Mouse (Mus musculus) common myeloid progenitor, adult 5-6 weeks (primary cell): ENCODE results near the gene Gprc5b. TPM values are rescaled to one million over a fixed set of nuclear protein-coding genes. Genes with fewer than 3 reads are reported as not detected.

Source experiments
- ATAC-seq: replicated peaks from 2 replicates; pipeline ENCODE4 v1.8.0; 2016; ENCODE audit warnings: low read depth, mild to moderate bottlenecking, moderate TSS enrichment, inconsistent platforms; ENCODE audit not compliant: poor library complexity, severe bottlenecking
- total RNA-seq: library from RNA; stranded (forward); fragments of 200-1000, 187-1606 nt; gene quantifications from 2 replicates; pipeline ENCODE4 v1.2.3, GENCODE M21; 2017

Gprc5b gene
- total RNA-seq, 1 experiment from 2014 or later: 2.2 TPM

DNA sequence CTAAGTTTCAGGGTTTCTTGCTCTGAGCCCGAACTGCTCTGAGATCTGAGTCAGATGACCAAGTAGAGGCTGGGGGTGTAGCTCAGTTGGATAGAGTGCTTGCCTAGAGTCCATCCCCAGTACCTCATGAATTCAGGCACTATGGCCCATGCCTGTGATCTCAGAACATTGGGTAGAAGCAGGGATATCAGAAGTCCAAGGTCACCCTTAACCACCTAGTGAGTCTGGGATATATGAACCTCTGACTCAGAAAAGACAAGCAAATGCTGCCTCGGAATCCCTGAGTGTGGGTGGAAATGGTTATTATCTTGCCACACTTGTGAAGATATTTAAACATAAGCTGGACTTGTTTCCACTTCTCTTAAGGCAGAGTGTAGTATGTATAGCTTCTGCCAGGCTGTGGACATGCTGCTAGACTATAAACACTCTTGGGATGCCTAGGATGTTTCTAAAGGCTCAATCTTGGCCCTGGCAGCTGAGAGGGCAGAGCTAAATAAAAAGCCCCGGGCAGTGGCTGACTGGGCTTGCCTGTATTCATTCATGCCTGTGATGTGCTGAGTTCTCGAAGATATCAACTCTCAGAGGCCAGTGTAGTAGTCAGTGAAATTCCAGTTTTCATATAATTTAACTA lies 38.3 kb downstream of the Gprc5b start:
- no peak for ATAC-seq

DNA sequence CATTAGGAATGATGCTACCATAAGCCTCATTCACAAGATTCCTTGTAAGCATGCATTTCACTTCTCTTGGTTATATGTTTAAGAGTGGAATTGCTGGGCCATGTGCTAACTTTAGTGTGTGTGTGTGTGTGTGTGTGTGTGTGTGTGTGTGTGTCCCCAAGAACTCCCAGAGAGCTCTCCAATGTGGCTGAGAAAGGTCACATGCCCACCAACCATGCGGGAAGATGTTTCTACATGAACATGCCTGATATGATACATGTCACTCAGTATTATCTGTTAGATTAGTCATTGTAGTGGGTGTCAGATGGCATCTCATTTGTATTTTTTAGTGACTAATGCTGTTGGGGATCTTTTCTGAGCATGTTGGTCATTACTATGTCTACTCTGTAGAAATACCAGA lies 40.0 kb downstream of the Gprc5b start:
- no peak for ATAC-seq

DNA sequence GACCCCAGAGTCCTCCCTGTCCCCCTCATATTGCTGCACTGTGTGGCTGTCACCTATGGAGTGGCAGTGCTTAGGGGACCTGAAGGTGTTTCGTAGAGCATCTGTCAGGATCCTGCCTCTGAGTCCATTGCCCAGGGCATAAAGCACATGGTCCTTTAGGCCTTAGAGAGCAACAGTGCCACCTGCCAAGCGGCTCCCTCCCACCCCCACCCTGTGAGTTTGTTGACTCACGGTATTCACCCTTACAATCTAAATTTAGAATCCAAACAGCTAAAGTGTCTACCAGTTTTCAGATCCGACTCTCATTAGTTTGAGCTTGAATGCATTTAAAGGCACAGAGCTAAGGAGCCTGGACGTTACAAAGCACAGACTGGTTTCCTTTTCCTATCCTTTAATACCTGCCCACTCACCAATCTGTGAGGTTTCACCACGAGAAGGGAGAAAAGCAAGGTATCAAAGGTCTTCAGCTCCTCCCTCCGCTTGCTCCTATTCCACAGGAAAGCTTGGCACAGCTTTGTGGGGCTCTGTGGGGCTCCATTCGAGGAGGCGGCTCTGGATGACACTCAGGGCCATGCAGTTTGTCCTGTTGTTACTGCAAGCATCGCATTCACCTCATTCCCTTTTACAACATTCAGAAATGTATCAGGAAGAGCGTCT lies 41.3 kb downstream of the Gprc5b start:
- ATAC-seq: no peak

DNA sequence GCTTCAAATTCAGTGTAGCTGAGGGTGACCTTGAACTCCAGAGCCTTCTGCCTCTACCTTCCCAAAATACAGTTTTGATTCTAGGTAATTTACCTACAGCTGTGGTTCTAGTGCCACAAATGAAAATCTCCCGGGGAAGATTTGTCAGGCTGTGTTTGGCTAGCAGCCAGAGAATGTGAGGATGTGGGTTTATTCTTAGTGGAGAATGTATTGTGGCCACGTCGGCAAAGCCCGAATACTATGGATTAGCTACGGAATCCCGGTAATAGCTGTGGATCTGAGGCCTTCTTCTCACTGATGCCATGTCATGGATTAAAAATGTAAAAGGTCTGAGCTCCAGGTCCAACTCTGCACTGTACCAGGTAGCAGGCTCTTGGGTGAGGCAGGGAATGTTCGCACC lies 45.3 kb downstream of the Gprc5b start:
- ATAC-seq: no peak

DNA sequence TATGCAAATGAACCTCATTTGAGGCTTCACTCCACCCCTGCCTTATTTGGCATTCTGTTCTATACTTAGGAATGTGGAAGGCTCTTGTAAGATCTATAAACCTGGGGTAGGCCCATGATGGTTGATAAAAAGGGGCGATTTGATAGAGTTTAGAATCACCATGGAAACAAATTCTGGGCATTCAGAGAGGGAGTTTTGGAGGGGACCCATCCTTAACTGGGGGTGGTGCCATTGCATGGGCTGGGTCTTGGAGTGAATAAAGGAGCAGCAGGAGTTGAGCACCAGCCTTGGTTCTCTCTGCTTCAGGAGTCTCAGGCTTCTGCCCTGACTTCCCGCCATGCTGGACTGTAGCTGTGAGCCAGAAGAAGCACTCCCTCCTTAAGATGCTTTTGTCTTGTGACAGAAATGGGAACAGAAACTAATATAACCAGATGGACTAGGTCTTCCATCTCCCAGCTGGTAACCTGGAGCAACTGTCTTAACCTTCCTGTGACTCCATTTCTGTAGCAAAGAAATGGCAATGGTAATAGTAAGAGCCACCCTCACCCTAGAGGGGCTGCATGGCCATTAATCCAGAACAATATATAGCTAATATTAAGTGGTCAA lies 46.2 kb downstream of the Gprc5b start:
- 0 out of 2 replicates have a peak, but pooled peaks have one; percentile 42 for ATAC-seq

DNA sequence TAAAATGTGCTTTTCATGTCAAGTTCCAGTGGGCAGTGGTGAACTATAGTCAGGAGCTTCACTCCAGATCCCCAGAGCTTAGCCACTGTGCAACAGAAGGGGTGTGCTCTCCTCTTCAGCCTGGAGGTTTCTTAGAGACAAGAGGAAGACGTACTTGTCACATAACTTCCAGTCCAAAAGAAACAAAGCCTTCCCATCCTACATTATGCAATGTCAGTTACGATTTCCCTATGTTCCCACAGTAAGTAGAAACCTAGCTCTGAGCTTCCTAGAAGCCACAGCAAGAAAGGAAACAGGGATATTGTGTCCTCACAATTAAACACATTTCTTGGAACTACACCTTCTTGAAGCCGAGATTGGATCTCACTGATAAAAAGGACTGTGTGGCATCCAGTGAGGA lies 47.8 kb downstream of the Gprc5b start:
- ATAC-seq: no peak

DNA sequence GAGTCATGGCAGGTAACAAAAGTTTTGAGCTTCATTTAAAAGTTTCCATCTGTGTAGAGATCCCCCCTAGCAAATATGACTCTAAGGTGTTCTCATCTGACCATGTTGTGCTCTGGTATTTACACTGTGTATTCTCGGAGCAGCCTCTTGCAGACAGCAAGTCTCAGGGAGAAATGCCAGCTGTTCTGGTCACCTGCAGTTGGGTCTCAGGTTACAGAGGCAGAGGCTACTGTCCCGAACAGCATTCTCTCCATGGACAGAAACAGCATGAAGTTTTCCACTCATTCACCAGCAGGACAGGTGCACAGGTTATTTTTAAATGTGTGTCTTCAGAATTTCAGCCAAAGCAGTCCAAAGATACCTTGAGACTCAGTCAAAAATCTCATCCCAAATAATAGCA lies 50.1 kb downstream of the Gprc5b start:
- ATAC-seq: no peak

DNA sequence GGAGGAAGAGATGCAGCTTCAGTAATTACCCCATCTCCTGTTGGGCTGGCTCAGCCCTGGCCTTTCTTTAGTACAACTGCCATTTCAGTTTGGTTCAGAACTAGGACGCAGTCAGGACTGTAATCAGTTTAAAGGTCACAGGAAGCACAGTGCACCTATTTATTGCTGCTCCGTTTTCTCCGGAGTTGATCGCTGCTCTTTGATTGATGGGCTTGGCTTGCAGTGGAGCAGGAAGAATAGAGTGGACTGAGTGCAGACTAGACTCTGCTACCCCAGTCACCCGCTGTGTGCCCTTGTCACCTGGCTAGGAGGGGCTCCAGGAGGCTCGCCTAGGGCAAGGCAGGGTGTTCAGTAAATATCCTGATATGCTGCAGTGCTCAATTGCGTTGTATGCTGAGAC lies 51.8 kb downstream of the Gprc5b start:
- no peak for ATAC-seq

DNA sequence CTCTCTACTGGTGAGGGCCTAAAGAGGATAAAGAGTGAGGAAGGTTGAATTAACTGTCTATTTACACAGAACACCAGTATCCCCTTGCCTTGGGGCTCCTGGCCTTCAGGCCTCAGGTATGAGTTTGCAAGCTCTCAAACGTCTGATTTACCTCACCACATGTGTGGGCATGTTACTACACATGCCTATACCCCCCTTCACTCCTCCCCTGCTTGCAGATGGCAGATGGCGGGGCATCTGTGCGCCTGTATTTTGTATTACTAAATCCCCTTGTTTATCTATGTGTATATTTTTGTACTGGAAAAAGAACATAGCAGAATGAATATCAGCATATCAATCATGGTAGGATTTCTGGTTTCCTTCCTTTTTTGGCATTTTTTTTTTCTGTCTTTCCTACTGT lies 52.7 kb downstream of the Gprc5b start:
- ATAC-seq: no peak

DNA sequence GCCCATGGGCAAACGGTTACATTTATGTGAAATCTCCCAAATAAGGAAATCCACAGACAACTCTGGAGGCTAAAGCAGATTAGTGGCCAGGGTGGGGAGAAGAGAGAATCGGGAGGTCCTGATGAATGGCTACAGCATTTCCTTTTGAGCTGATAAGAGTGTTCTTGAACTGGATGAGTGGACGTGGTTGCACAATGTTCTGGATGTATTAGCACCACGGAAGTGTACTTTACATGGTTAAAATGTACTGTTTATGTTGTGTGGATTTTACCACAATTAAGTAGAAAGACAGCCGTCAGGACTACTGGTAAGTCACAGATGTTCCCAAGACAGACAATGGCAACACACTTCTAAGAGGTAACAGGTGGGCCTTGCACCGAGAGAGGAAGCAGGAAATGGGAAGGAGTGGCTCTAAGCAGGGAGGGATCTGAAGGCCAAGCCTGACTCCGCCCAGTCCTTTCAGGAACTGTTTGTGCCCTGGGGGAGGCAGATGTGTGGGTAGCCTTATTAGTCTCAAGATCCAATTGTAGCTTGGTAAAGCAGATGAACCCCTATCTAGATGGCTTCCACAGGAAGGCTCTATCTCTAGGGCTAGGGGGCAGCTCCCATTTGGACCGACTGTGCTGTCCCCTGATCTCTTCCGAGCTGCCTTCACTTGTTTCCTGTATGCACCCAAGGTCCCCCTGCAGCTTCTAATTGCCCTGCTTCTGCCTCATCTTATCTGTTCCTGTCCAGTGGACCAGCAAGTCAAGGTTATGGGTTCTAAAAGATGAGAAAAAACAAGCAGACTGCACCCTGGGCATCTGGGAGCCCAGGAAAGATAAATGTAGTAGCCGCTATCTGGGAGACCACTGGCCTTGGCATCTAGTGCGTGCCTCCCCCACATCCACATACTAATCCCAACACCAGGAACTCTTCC lies 57.3 kb downstream of the Gprc5b start:
- ATAC-seq: peak; percentile 58; the same call in 1 of the 2 replicates

DNA sequence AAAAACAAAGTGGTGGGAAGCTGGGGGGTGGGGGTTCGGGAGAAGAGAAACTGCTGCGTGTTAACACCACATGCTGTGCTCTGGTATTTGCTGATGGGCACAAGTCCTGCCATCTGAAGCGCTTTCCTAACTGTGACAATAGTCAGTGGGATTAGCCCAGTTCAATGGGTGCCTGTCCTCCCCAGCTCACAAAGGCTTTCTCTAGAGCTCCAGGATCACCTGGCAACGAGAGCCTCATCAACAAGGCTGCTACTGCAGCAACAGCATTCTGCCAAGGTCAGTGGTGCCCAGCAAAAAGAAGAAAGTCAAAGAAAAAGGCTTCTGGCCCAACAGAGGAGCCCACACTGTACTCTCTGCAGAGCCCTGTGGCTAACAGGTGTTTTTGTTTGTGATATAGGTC lies 58.2 kb downstream of the Gprc5b start:
- ATAC-seq: no peak

DNA sequence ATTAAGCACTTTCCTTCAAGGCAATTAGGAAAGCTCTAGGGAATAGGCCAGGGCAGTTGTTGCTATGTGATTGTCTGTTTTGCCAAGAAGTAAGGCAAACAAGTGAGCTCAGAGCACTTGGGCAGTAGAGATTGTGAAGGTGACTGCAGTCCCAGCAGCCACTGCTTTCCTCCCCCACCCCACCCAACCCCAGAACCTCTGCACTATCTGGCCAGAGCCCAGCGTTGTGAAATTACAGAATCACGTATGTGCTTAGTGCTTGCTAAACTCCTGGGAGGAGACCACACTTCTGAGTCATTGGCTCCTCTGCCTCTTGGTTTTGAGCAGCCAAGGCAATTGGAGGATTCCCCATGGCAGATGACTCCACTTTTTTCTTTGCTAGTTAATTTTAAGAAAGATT lies 59.7 kb downstream of the Gprc5b start:
- no peak for ATAC-seq

DNA sequence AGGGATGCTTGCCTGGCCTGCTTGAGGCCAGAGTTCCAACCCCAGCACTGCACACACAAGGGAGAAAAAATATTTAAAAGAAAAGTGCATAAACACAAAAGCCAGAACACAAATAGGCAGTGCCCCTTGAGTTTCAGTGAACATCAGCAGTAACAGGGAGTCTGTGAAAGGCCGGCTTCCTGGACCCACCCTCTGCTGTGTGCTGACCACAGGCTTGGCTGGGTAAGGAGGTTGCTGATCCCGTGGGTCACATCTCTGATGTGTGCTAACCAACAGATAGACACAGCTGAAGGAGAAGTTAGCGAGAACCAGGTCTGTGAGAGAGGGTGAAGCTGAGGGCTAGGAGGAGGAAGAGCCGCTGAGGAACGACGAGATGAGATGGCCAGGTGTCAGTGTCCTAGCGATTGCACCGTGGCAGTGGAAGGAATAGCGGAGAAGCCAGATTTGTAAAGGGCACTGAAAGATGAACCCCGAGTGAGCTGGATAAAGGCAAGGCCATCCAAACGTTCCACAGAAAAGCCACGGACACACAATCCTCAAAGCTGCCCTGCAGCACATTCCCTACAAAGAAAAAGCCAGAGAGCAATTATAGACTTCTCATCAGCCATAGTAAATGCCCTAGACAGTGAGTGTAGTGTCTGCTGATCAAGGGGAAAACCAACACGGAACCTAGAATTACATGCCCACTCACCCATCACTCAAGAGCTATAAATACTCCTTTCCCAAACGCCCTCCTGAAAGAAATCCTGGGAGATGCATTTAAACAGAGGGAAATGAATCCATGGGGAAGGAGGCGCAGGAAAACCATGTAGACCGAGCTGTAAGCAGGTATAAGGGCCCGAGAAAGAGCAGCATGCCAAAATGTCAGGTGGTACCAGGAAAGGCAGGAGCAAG lies 63.3 kb downstream of the Gprc5b start:
- ATAC-seq: no peak

DNA sequence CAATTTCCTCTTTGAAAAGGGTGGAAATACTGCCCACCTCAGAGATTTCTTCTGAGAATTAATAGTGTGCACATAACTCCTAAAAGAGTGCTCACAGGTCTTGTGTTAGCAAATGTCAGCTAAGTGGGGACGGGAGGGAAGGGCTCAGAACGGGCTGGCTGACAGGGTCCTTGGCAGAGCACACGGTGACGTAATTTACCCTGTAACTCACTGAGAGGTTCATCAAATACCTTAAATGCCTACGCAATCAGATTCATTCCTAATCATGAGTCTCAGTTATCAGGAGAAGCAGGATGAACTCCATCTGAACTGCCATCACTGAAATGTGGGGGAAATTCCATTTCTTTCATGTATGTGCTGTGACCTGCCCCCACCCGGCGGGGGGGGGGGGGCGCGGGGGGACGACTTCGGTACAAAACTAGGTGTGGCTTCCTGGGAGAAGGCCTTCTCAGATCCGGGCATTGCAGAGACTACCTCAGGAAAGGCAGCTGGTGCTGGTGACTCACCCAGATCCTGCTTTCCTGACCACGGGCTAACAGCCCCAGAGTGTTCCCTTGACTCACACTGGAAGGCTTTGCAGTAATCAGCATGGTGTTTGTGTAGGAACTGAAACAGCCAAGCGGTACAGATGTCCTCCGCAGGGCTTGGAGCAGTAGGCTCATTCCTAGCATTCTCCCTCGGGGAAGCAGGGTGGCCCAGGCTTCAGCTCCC lies 65.3 kb downstream of the Gprc5b start:
- ATAC-seq: 0 out of 2 replicates have a peak, but pooled peaks have one; percentile 32

DNA sequence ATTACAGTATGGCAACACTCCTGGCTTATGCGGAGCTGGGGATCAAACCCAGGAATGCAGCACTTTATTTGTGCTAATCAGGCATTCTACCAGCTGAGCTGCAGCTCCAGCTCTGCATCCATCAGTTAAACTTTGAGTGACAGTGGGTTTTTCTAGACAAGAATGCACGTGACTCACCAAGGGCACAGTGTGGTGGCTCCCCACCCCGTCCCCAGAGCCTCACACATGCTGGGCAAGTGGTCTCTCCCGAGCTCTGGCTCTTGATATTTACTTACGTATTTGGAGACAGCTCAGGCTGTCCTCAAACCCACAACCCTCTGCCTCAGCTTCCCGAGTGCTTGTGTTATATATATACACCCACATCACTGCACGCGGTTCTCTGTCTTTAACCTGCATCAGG lies 66.1 kb downstream of the Gprc5b start:
- ATAC-seq: no peak

DNA sequence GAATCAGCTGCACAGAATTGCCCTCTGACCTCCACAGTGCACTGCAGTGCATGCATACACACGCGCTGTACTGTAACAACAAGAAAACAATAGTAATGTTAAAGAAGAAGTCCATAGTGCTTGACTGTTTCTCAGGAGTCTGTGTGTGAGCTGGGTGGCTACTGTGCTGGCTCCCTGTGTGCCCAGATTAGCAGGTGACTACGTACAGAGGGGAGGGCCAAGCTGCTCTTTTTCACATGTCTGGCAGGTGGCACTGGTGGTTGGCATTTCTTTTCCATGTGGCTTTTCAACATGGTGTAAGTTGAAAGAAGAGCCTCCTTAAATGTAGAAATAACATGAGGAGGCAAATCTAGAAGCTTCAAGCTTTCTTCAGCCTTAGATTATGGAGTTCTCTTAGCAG lies 66.7 kb downstream of the Gprc5b start:
- ATAC-seq: no peak

DNA sequence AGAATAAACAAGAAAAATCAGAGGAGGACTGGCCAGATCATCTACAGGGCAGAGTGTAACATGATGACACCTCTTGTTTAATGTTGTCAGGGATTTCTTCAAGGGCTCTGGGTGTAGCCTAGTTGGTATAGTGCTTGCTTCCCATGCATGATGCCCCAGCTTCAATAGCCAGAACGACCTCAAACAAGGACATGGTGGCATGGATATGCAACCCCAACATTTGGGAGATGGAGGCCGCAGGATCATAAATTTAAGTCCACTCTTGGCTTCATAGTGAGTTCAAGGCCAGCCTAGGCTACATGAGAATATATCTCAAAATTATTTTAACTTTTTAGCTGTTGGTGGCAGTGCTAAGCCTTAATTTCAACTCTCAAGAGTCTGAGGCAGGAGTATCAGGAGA lies 67.7 kb downstream of the Gprc5b start:
- no peak for ATAC-seq

DNA sequence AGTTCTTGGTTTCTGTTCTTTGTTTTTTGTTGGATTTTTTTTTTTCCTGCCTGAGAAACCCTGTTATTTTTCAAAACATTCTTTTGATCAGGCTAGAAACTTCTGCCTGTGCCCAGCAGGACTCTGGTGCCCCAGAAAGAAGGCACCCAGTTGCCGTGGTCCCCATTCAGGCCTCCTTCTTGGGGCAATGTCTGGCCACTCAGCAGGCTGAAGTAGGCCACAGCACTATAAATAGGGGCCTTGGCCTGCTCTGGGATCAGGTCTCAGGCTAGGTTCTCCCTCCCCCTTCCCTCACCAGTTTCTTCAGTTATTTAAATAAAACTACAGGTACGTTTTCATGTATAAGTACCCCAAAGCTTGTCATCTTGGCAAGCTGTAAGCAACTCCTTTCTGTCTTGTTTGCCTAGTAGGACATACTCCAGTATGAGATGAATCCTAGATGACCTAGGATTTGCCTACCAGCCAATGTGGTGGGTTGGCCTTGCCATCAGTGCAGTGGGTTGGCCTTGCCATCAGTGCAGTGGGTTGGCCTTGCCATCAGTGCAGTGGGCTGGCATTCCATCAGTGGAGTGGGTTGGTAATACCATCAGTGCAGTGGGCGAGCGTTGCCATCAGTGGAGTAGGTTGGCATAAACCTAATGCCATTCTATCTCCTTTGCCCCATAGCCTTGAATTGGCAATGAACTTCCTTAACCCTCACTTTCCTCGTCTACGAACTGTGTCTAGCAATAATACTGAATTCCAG lies 68.3 kb downstream of the Gprc5b start:
- ATAC-seq: no peak
